Mouse (Mus musculus) ES-E14 (cell line): ENCODE data around the gene Vamp1. TPM values are rescaled to one million over a fixed set of nuclear protein-coding genes. Genes with fewer than 3 reads are reported as not detected.

Experiments
- DNase-seq: peaks from one replicate; pipeline ENCODE4 v3.0.0-alpha.2; 2013; ENCODE audit warnings: low read depth, low spot score
- H3K27ac ChIP-seq: 2 replicates; pipeline ENCODE4 v1.5.1; 2012; ENCODE audit warnings: low read depth, mild to moderate bottlenecking, low read length, moderate library complexity, mixed read lengths; ENCODE audit not compliant: poor library complexity, insufficient read depth, severe bottlenecking
- H3K36me3 ChIP-seq: 2 replicates; pipeline ENCODE4 v1.6.1; 2012; ENCODE audit warnings: mild to moderate bottlenecking, low read length, moderate library complexity, mixed read lengths; ENCODE audit not compliant: control insufficient read depth, poor library complexity, insufficient read depth, severe bottlenecking
- H3K4me1 ChIP-seq, 2 experiments: fragments of 150-350 bp in 1 of 2; sonication (generic) in 1 of 2; 2 replicates each; pipeline ENCODE4 v1.6.1; 2012; ENCODE audit warnings: low read length in 2 of 2, mild to moderate bottlenecking in 1 of 2, mixed read lengths in 1 of 2; ENCODE audit not compliant: control insufficient read depth in 2 of 2, insufficient read depth in 2 of 2, poor library complexity in 1 of 2
- H3K4me3 ChIP-seq, 2 experiments: fragments of 150-350 bp in 1 of 2; sonication (generic) in 1 of 2; 2 replicates each; pipeline ENCODE4 v1.5.1; 2012; ENCODE audit warnings: low read length in 2 of 2, low read depth in 1 of 2, mild to moderate bottlenecking in 1 of 2, mixed read lengths in 1 of 2; ENCODE audit not compliant: insufficient read depth in 1 of 2, poor library complexity in 1 of 2, severe bottlenecking in 1 of 2
- H3K9ac ChIP-seq: 2 replicates; pipeline ENCODE4 v1.6.1; 2012; ENCODE audit warnings: low read depth, mild to moderate bottlenecking, low read length, mixed read lengths; ENCODE audit not compliant: poor library complexity, insufficient read depth, severe bottlenecking
- H3K9me3 ChIP-seq: fragments of 150-350 bp; sonication (generic); 2 replicates; pipeline ENCODE4 v1.6.1; 2012; ENCODE audit warnings: low read depth, mild to moderate bottlenecking, low read length; ENCODE audit not compliant: control insufficient read depth, insufficient read depth
- CHD2 ChIP-seq: IDR thresholded peaks from 2 replicates; pipeline ENCODE4 v1.6.1; 2014; ENCODE audit warnings: mild to moderate bottlenecking, low read depth, low read length, inconsistent platforms
- HCFC1 ChIP-seq: IDR thresholded peaks from 2 replicates; pipeline ENCODE4 v1.6.1; 2012; ENCODE audit warnings: low read length, inconsistent platforms, borderline replicate concordance; ENCODE audit not compliant: insufficient read depth
- MAFK ChIP-seq: IDR thresholded peaks from 2 replicates; pipeline ENCODE4 v1.6.1; 2014; ENCODE audit warnings: mild to moderate bottlenecking, low read depth, low read length, inconsistent platforms; ENCODE audit not compliant: insufficient read depth
- ZC3H11A ChIP-seq: IDR thresholded peaks from 2 replicates; pipeline ENCODE4 v1.6.1; 2012; ENCODE audit warnings: low read depth, mild to moderate bottlenecking, inconsistent platforms, low read length, borderline replicate concordance
- ZNF384 ChIP-seq: IDR thresholded peaks from 2 replicates; pipeline ENCODE4 v1.6.1; 2012; ENCODE audit warnings: low read depth, low read length, inconsistent platforms
- in situ Hi-C, 2 experiments: fragments of 600-800 bp; cut with MboI; formaldehyde crosslinking; loops; one replicate each; pipeline ENCODE4 v1.15.1; 2025; ENCODE audit warnings: low sequenced_read_pairs in 2 of 2, inconsistent platforms in 1 of 2; ENCODE audit not compliant: unreplicated experiment in 2 of 2
- total RNA-seq: library from RNA; depleted of rRNA; stranded (reverse); fragments of 300-350 nt; gene quantifications from 2 replicates; pipeline ENCODE4 v1.2.3, GENCODE M21; 2012

The Vamp1 gene
- total RNA-seq, 1 experiment: 3.5 TPM

DNA sequence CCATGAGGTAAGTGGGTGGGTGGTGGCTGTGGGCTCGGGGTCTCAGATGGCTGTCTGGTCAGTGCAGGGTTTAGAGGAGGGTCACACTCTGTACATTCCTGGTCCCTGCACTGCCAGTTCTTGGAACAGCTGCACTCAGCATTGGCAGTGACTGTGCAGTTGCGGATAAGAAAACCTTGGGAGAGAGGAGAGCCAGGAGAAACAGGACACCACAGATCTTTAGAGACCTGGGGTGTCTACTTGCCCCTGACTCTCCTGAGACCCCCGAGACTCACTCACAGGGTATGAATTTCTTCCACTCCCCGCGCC lies 19.1 kb downstream of the Vamp1 start:
- H3K4me1 ChIP-seq: peaks cover 3 to 17% of the 10 kb centered on the region in 2 experiments; a peak in 3 of 4 replicates
- H3K9ac ChIP-seq: no peak overlapping the region
- DNase-seq: no peak
- in situ Hi-C loops: no loop called here
- TF ChIP-seq ZC3H11A (no peak), CHD2 (no peak), HCFC1 (no peak), ZNF384 (no peak), MAFK (no peak)
- H3K9me3 ChIP-seq: no peaks in the 10 kb centered on the region
- H3K4me3 ChIP-seq: no peak overlapping the region
- no peak overlapping the region for H3K27ac ChIP-seq
- H3K36me3 ChIP-seq: no peaks in the 10 kb centered on the region

DNA sequence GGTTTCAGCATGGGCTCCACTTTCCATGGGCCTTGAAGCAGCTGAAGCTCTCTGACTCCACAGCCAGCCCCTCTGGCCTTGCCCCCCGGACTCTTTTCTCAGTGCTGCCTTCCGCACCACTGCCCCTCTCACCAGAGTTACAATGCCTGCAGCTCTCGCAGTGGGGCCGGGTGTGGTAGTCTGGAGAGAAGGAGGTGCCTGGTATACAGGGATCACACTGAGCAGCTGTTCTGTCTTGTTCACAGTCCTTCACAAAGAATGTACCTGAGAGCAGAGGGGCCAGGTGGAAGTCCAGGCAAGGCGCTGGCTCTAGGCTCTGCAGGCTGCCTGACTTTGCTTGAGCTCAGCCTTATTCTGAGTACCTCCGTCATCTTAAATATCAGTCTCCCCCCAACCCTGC lies 21.0 kb downstream of the Vamp1 start:
- no peak for DNase-seq

DNA sequence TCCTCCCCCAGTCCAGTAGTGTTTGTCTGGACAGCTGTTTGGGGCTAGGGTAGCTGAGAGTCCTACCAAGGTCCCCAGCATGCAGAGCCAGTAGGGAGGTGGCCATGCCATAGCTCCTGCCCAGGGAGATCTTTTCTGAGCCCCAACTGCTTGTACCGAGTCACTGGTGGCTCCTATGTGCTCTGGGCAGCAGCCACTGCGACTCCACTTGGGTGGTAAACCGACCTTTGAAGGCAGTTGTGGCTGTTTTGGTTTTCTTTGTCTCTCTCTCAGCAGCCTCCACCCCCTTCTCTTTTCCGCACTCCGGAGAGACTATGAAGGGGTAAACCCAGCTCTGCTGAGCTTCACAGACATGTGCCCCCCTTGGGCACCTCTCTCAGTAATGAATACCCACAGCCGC lies 21.4 kb downstream of the Vamp1 start, which contains the start of gene Cd27:
Gene Cd27, minus strand, starts transcription at position 229 of the 400 bp plus-strand sequence.
- no peaks in the 10 kb centered on the region for H3K9me3 ChIP-seq
- no peaks in the 10 kb centered on the region for H3K36me3 ChIP-seq
- TF ChIP-seq ZC3H11A (no peak), ZNF384 (no peak), CHD2 (no peak), MAFK (no peak), HCFC1 (no peak)
- no peak within 1 kb of the TSS for H3K9ac ChIP-seq
- in situ Hi-C loops: no loop called here
- H3K27ac ChIP-seq: no peak within 1 kb of the TSS
- no peak within 1 kb of the TSS for H3K4me3 ChIP-seq
- peaks cover 3 to 7% of the 10 kb centered on the region in 2 experiments; a peak in 3 of 4 replicates for H3K4me1 ChIP-seq
- no peak for DNase-seq

More for the DNA sequence above, 21.0 kb downstream of the Vamp1 start:
- Histone ChIP-seq H3K4me3 (no peak overlapping the region), H3K4me1 (peaks cover 3 to 9% of the 10 kb centered on the region in 2 experiments; a peak in 3 of 4 replicates), H3K9ac (no peak overlapping the region), H3K36me3 (no peaks in the 10 kb centered on the region), H3K27ac (no peak overlapping the region), H3K9me3 (no peaks in the 10 kb centered on the region)
- no peak for TF ChIP-seq ZNF384
- no peak for TF ChIP-seq HCFC1
- no peak for TF ChIP-seq CHD2
- no peak for TF ChIP-seq ZC3H11A
- no peak for TF ChIP-seq MAFK
- in situ Hi-C loops: no loop called here

DNA sequence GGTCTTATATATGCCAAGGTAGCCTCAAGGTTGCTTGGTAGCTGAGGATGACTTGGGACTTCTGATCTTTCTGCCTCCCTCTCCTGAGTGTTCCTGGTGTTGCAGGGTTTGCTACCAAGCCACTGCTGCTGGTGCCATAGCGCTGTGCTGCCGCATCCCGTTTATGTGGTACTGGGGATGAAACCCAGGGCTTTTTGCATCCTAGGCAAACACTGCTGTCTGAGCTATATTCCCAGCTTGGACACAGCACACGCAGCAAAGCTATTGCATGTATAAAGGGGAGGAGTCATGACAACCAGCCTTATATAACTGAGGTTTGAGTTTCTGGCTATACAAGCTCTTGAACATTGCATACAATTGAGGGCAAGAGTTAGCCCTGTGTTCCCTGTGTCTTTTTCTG lies 22.1 kb downstream of the Vamp1 start:
- H3K9ac ChIP-seq: no peak overlapping the region
- H3K4me3 ChIP-seq: no peak overlapping the region
- TF ChIP-seq MAFK (no peak), ZNF384 (no peak), ZC3H11A (no peak), HCFC1 (no peak), CHD2 (no peak)
- DNase-seq: no peak
- H3K36me3 ChIP-seq: no peaks in the 10 kb centered on the region
- H3K9me3 ChIP-seq: no peaks in the 10 kb centered on the region
- no peak overlapping the region for H3K27ac ChIP-seq
- peaks cover 0 to 6% of the 10 kb centered on the region in 2 experiments; a peak in 1 of 4 replicates for H3K4me1 ChIP-seq
- in situ Hi-C loops: no loop called here

DNA sequence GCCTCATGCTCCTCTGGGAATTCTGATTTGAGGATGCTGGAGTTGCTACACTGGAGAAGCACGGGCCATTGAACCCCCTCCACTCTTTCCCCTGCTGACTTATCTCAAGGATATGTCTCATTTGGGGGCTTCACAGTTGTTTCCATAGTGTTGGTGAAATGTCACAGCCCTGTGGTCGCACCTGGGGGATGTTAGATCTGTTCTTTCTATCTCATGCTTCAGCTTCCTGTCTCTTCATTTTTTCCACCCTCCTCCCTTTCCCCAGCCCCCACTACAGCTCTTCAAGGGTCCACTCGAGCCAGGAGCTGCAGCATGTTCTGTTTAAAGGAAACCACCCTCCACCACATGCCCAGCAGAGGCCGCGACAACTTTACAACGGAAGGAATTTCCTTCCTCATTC lies 23.0 kb downstream of the Vamp1 start:
- in situ Hi-C loops: no loop called here
- no peak for DNase-seq
- Histone ChIP-seq H3K4me1 (peaks cover 0 to 6% of the 10 kb centered on the region in 2 experiments; a peak in 1 of 4 replicates), H3K36me3 (no peaks in the 10 kb centered on the region), H3K4me3 (no peak overlapping the region), H3K27ac (no peak overlapping the region), H3K9me3 (no peaks in the 10 kb centered on the region), H3K9ac (no peak overlapping the region)
- TF ChIP-seq MAFK: no peak
- no peak for TF ChIP-seq CHD2
- TF ChIP-seq ZC3H11A: no peak
